Mouse (Mus musculus) C2C12 (cell line): ENCODE data around the gene Aicda.

Source experiments
- CEBPB ChIP-seq: IDR thresholded peaks from one replicate; pipeline ENCODE4 v1.6.1; 2011; ENCODE audit warnings: low read depth, mild to moderate bottlenecking, control low read depth, moderate library complexity
- CTCF ChIP-seq: IDR thresholded peaks from one replicate; pipeline ENCODE4 v1.5.1; 2011; ENCODE audit not compliant: control insufficient read depth, insufficient read depth, insufficient read length
- MYOD1 ChIP-seq: IDR thresholded peaks from one replicate; pipeline ENCODE4 v1.6.1; 2011; ENCODE audit warnings: low read depth; ENCODE audit not compliant: control insufficient read depth, insufficient read length
- MYOG ChIP-seq: IDR thresholded peaks from one replicate; pipeline ENCODE4 v1.6.1; 2011; ENCODE audit not compliant: control insufficient read depth, insufficient read length; ENCODE audit errors: extremely low read depth
- USF1 ChIP-seq: IDR thresholded peaks from one replicate; pipeline ENCODE4 v1.6.1; 2011; ENCODE audit warnings: low read depth, mild to moderate bottlenecking, control low read depth, moderate library complexity

- TF ChIP-seq CTCF (no peak), USF1 (no peak), MYOD1 (no peak), CEBPB (no peak), MYOG (no peak)
Observed at GRCm38 (mm10) chr6:122595637-122596036, 42.0 kb downstream of the Aicda start.
